Mouse (Mus musculus): ENCODE measurements around the gene Adamtsl4. TPM values are rescaled to one million over a fixed set of nuclear protein-coding genes. Genes with fewer than 3 reads are reported as not detected.
"Not testable (repeated sequence)": the region's sequence is repeated elsewhere in the genome, so short reads cannot be mapped to it uniquely, and the experiment has no call there.

Gene Adamtsl4
- total RNA-seq, 2 experiments from 2014 or later: not detected

DNA sequence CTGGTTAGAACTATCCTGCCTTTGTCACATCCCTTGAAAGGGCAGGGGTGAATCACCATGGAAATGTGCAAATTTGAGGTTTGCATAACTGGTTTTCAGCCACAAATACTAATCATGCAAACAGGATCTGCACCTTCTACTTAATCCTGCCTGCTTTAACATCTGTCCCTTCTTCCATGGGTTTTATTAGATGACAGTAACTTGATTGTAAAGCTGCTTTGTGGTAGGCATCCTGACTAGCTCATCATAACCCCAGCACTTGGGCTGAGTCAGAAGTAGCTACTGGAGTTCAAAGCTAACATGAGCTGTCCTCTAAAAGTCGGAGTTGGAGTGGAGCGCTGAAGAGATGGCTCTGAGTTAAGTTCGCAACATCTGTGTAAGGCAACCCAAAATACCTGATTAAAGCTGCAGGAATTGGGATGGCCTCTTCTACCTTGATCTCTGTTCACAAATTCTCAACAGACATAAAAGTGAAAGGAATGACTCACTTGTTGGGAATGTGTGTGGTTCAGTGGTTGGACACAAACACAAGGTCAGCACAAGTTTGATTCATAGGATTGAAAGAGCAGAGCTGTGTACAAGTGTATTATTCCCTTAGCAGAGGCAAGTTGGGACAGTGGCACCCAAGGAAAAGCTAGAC is 23.6 kb downstream of the Adamtsl4 start:
- no peak for ATAC-seq (replicated peaks; ENCODE audit: low FRiP score, poor library complexity, severe bottlenecking)

DNA sequence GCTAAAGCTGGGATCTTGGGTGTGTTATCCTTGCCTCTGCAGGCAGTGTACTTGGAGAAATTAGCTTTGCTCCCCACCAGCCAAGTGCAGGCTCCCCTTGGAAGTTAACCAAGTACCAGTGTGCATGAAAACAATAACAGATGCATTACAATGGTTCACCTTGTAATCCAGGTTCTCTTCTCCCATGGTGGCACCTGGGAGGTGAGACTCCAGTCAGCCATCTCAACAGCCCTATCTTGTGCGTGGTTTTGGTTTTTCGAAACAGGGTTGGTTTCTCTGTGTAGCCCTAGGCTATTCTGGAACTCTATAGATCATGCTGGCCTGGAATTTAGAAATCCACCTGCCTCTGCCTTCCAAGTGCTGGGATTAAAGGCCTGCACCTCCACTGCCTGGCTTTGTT is 24.2 kb downstream of the Adamtsl4 start:
- no peak for ATAC-seq (replicated peaks; ENCODE audit: low FRiP score, poor library complexity, severe bottlenecking)

DNA sequence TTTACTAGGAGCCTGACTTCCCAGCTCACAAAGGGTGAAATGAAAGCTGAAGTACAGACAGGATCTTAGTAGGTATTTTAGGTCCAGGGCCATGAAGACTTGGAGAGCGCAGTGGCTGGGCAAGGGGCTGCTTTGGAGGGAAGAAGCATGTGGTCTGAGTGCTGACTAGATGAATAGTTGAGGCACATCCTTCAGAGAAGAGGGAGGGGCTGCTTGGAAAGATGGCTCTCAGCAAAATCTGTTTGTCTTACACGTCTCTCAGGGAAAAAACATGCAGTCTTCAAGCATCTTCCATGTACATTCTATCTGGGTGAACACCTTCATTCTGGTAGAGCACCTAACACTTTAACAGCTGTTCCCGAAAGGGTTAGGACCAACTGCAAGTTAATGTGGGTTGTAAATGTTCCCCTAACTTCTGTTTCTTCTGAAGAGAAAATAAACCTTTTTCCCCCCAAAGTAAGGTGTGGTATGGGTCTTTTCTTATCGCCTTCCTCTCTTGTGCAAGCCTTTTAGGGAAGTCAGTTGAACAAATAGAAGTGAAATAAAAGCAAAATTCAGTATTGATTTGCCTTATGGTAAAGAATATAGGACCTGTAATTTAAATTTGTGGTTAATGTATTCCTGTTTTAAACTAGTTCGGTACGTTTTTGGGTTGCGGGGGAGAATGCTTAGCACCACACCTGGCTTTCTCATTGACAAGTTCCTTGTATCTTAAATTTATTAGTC is 24.8 kb downstream of the Adamtsl4 start:
- ATAC-seq (replicated peaks; ENCODE audit: low FRiP score, poor library complexity, severe bottlenecking): no peak

DNA sequence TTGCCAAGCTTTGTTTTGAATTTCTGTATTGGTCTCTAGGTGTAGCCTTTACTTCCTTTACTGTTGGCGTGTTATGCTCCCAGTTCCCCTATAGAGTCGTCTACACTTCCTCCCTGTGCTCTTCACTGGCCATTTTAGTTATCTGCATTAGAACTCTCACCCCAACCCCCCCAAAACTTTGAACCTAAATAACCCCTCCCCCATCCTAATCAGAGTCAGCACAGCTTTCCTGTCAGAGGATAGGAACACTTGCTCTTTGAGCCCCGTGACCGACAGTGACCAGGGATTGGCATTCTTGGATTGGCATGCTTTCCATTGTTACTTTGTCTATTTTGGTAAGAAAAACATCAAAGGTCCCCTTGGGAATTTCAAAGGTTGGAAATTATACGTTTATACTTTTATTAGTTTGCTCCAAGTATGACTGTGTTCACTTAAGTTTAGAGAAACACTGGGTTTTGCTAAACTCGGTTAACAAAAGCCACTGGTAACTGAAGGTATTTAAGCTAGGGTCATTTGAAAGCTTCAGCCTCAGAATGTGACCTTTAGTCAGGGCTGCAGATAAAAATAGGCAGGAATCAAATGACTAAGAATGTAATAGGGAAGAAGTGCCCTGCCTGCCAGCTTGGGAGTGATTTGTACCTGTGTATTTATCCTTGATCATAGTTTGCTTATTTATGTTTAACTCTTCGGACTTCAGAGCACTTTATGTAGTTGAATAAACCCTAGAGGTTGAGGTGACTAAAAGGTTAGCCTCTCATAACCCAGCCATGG is 25.6 kb downstream of the Adamtsl4 start:
- ATAC-seq (replicated peaks; ENCODE audit: low FRiP score, poor library complexity, severe bottlenecking): no peak

DNA sequence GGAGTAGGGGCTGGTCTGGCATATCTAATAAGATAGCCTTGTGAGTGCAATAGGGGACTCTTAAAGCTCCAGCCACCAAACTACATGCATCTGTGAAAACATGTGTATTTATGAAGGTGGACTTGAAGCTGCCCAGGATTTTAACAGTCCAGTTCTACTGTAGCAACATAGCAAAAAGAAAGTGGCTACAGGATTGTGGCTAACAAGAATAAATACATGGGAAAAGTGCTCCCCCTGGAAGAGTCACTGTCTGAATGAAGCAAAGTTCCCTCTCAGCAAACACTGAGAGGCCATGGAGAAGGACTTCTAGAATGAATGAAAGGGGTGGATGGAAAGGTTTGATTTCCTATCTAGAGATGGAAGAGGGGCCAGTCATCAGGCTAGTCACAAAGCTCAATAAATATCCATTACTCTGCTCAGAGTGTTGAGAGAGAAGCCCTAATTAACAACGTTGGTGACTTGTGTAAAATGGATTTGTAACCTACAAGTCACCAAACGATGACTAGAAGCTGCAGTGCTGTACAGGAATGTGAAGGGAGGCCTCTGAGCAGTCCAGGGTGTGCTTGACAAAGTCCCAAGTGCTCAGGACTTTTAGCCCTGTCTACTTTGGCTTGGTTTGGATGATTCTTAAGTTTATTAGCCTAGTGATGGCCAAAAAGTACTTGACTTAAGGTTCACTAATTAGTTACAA is 26.8 kb downstream of the Adamtsl4 start:
- no peak for ATAC-seq (replicated peaks; ENCODE audit: low FRiP score, poor library complexity, severe bottlenecking)

- ATAC-seq (replicated peaks; ENCODE audit: low FRiP score, poor library complexity, severe bottlenecking): no peak
These were observed 27.8 kb downstream of the Adamtsl4 start for GRCm38 (mm10) chr3:95659948-95660347.

DNA sequence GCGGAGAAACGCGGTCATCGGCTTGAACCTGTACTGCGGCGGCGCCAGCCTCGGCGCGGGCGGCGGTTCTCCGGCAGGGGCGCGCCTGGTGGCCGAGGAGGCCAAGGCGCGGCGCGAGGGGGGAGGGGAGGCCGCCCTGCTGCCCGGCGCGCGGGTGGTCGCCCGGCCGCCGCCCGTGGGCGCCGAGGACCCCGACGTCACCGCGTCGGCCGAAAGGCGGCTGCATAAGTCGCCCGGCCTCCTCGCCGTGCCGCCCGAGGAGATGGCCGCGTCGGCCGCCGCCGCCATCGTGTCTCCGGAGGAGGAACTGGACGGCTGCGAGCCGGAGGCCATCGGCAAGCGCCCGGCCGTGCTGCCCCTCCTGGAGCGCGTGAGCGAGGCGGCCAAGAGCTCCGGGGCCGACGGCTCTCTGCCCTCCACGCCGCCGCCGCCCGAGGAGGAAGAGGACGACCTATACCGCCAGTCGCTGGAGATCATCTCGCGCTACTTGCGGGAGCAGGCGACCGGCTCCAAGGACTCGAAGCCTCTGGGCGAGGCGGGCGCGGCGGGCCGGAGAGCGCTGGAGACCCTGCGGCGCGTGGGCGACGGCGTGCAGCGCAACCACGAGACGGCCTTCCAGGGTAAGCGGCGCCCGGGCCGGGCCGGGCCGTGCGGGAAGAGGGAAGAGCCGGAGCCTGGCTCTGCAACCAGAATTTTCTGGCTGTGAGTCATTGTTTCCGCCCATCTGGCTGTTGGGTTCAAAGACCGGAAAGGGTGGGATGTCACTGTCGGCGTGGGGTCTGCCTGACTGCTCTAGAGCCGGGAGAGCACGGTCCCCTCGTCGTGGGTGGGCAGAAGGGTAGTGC is 28.6 kb downstream of the Adamtsl4 start:
- peak; percentile 48 for ATAC-seq (replicated peaks; ENCODE audit: low FRiP score, poor library complexity, severe bottlenecking)

- peak; percentile 90 for ATAC-seq (replicated peaks; ENCODE audit: low FRiP score, poor library complexity, severe bottlenecking)
These were observed 29.4 kb downstream of the Adamtsl4 start, which contains the start of gene Mcl1 for GRCm38 (mm10) chr3:95658236-95658867. Gene Mcl1 (plus strand): TSS chr3:95658788.

- no peak for ATAC-seq (replicated peaks; ENCODE audit: low FRiP score, poor library complexity, severe bottlenecking)
These were observed 30.0 kb downstream of the Adamtsl4 start for GRCm38 (mm10) chr3:95657711-95658110.

DNA sequence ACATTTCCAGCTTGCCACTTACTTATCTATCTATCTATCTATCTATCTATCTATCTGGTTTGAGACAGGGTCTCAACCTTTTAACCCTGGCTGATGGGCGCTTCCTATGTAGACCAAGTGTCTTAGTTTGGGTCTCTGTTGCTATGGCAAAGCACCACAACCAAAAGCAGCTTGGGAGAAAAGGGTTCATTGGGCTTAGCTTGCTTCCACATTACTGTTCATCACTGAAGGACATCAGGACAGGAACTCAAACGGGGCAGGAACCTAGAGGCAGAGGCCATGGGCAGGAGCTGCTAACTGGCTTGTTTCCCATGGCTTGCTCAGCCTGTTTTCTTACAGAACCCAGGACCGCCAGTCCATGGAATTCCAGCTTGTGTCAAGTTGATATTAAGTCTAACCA is 30.6 kb downstream of the Adamtsl4 start:
- no peak for ATAC-seq (replicated peaks; ENCODE audit: low FRiP score, poor library complexity, severe bottlenecking)

DNA sequence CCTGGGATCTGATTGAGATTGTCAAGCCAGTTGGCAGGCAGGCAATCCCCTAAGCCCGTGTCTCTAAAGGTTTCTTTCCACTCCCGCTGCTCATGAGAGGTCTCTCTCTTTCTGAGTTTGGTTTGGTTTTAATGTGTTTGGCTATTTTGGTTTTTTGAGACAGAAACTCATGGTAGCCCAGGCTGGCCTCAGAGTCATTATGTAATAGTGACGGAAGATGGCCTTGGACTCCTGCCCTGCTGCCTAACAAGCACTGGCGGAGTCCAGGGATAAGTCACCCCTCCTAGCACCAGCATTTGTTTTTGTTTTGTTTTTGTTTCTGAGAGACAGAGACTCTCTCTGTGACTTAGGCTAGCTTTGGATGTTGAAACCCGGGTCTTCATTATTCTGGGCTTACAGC is 32.3 kb downstream of the Adamtsl4 start:
- ATAC-seq (replicated peaks; ENCODE audit: low FRiP score, poor library complexity, severe bottlenecking): no peak

GRCm38 (mm10) chr3:95654371-95654770 is 33.3 kb downstream of the Adamtsl4 start:
- ATAC-seq (replicated peaks; ENCODE audit: low FRiP score, poor library complexity, severe bottlenecking): not testable (repeated sequence)

- no peak for ATAC-seq (replicated peaks; ENCODE audit: low FRiP score, poor library complexity, severe bottlenecking)
These were observed 34.2 kb downstream of the Adamtsl4 start for GRCm38 (mm10) chr3:95653473-95654034.

DNA sequence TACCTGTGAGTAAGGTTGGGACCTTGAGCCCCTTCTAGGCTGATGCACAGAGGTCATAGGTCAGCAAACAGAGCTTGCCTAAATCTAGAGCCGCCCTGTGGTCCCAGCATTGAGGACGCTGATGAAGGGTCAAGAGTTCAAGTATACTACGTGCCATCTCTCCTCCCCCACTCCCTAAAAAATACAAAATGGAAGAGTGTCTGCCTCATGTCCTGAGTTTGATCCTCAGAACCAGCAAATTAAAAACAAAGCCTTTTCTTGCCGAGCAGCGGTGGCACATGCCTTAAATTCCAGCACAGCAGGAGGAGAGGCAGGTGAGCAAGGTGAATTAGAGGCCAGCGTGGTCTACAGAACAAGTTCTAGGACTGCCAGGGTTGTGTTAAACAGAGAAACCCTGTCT is 34.8 kb downstream of the Adamtsl4 start:
- no peak for ATAC-seq (replicated peaks; ENCODE audit: low FRiP score, poor library complexity, severe bottlenecking)

GRCm38 (mm10) chr3:95652204-95652811 is 35.4 kb downstream of the Adamtsl4 start:
- 0 out of 2 replicates have a peak, but pooled peaks have one; percentile 49 for ATAC-seq (replicated peaks; ENCODE audit: low FRiP score, poor library complexity, severe bottlenecking)

- ATAC-seq (replicated peaks; ENCODE audit: low FRiP score, poor library complexity, severe bottlenecking): no peak
These were observed 36.1 kb downstream of the Adamtsl4 start for GRCm38 (mm10) chr3:95651391-95652203.

DNA sequence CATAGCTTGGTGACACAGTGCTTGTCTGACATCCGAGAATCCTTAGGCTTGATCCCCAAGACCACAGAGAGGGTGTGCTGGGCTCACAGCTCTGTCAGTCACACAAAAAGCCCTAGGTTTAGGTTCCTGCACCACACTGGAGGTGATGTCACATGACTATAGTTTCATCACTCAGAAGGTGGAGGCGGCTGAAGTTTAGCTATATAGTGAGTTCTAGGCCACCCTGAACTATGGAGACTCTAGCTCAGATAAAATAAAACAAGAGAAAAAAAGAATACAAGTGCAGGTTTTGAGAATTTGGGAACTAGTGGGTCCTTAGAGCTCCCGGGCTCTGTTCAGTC is 36.7 kb downstream of the Adamtsl4 start:
- ATAC-seq (replicated peaks; ENCODE audit: low FRiP score, poor library complexity, severe bottlenecking): no peak

Data from erythroblast, adult 5-6 weeks (primary cell).